Mouse (Mus musculus) layer of hippocampus, adult 18-20 months (tissue): Measurements from ENCODE around the gene Gm10197. TPM values are rescaled to one million over a fixed set of nuclear protein-coding genes. Genes with fewer than 3 reads are reported as not detected.

ENCODE experiments used
- DNase-seq, 2 experiments: peaks; one replicate each; pipeline ENCODE4 v3.0.0; 2022; ENCODE audit warnings: low spot score in 2 of 2
- total RNA-seq, 2 experiments: library from RNA; stranded (reverse); gene quantifications; 2 replicates each; pipeline ENCODE4 v1.2.3; 2021

The Gm10197 gene
- total RNA-seq, 2 experiments from 2014 or later: not detected

- DNase-seq: peak; percentile 72 to 93
Observed at GRCm38 (mm10) chr19:53360265-53360958, 11.2 kb downstream of the Gm10197 start.

- DNase-seq: peak; percentile 73 to 90
Observed at GRCm38 (mm10) chr19:53359160-53360033, 12.2 kb downstream of the Gm10197 start.

GRCm38 (mm10) chr19:53355065-53355464, 16.5 kb downstream of the Gm10197 start:
- no peak for DNase-seq

GRCm38 (mm10) chr19:53354271-53355000, 17.1 kb downstream of the Gm10197 start:
- DNase-seq: no peak

GRCm38 (mm10) chr19:53353864-53354263, 17.7 kb downstream of the Gm10197 start:
- DNase-seq: no peak

GRCm38 (mm10) chr19:53345766-53346165, 25.8 kb downstream of the Gm10197 start:
- no peak for DNase-seq

GRCm38 (mm10) chr19:53344062-53344461, 27.5 kb downstream of the Gm10197 start:
- DNase-seq: no peak

- no peak for DNase-seq
Observed at GRCm38 (mm10) chr19:53343174-53343881, 28.2 kb downstream of the Gm10197 start.

- no peak for DNase-seq
Observed at GRCm38 (mm10) chr19:53340423-53340822, 31.1 kb downstream of the Gm10197 start.

GRCm38 (mm10) chr19:53335241-53335640, 36.3 kb downstream of the Gm10197 start:
- no peak for DNase-seq

- DNase-seq: no peak
Observed at GRCm38 (mm10) chr19:53333730-53334129, 37.8 kb downstream of the Gm10197 start.

- DNase-seq: no peak
Observed at GRCm38 (mm10) chr19:53331882-53332500, 39.6 kb downstream of the Gm10197 start.

GRCm38 (mm10) chr19:53329992-53330381, 41.6 kb downstream of the Gm10197 start:
- peak; percentile 68 to 80 for DNase-seq

- DNase-seq: peak; percentile 79 to 93
Observed at GRCm38 (mm10) chr19:53329221-53329991, 42.2 kb downstream of the Gm10197 start.

GRCm38 (mm10) chr19:53328116-53328515, 43.5 kb downstream of the Gm10197 start:
- DNase-seq: no peak

GRCm38 (mm10) chr19:53325578-53326295, 45.8 kb downstream of the Gm10197 start:
- peak; percentile 69 to 84 for DNase-seq

GRCm38 (mm10) chr19:53324866-53325265, 46.7 kb downstream of the Gm10197 start:
- DNase-seq: no peak

- DNase-seq: no peak
Observed at GRCm38 (mm10) chr19:53322438-53323048, 49.0 kb downstream of the Gm10197 start.
